Mouse (Mus musculus): Measurements from ENCODE around the gene Fam131c. TPM values are rescaled to one million over a fixed set of nuclear protein-coding genes. Genes with fewer than 3 reads are reported as not detected.

Fam131c gene
- total and polyA plus RNA-seq, 2 experiments: 0.46 to 10.3 TPM

DNA sequence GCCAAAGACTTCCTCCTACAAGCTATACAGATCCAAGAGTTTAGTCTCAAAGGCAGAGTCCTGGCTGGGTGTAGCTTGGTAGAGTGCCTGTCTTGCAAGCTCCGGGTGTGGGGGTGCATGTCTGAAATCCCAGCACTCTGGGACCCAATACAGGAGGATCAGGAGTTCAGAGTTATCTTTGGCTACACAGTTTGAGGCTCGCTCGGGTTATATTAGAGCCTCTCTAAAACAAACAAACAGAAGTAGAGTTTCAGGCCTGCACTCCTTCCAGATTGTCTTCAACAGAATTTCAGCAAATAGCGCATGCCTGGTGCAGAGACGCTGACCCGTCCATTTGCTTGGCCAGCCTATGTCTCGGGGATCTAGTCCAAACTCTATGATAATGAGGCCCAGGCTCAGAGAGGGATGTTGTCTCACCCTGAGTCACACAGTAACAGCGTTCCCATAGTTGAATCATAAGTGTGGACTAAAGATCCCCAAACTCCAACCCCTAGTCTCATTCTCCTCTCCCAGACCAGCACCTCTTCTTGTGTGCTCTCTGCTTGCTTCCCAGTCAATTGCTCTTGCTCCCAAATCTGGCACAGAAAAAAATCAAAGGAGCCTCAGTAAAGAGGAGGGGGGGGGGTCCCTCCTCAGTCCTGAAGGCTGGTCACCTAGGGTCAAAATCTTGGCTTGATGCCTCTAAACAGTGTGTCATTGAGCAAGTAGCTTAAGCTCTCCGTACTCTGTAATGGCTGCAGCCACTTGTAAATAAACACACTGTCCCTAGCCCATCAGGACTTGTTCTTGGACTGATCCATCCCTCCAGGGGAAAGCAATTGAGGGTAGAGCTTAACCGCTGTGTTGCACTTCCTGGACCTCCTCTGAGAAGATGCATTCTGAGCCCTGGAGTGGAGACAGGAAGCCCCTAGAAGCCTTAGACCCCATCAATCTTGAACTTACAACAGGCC, 59.1 kb downstream of the Fam131c start:
- H3K36me3 ChIP-seq (ENCODE audit: control insufficient read depth, insufficient read depth, low read length): no peaks in the 10 kb centered on the region
- no peak for DNase-seq (ENCODE audit: extremely low read depth, low read depth, low spot score)
- H3K4me1 ChIP-seq (ENCODE audit: control insufficient read depth, insufficient read depth, low read length): no peaks in the 10 kb centered on the region
- no peak overlapping the region for H3K4me3 ChIP-seq (ENCODE audit: insufficient read depth, low read depth, low read length)
- H3K27me3 ChIP-seq (ENCODE audit: control insufficient read depth, insufficient read depth, low read length): no peaks in the 10 kb centered on the region; the same call in 1 of the 2 replicates
- no peaks in the 10 kb centered on the region for H3K79me2 ChIP-seq (ENCODE audit: control insufficient read depth, insufficient read depth, low read length)
- no peak overlapping the region for H3K27ac ChIP-seq (replicated peaks; ENCODE audit: insufficient read depth, low read depth, low read length)
- no peak overlapping the region for H3K9ac ChIP-seq (ENCODE audit: low read depth, low read length)
- TF ChIP-seq POLR2A (IDR thresholded peaks at IDR 0.05; ENCODE audit: extremely low read depth, insufficient read depth, low read length) (no peak), CTCF (IDR thresholded peaks at IDR 0.05; ENCODE audit: low read depth, low read length) (no peak)
- 82% methylated on average over 10 of the region's 10 CpGs for WGBS

DNA sequence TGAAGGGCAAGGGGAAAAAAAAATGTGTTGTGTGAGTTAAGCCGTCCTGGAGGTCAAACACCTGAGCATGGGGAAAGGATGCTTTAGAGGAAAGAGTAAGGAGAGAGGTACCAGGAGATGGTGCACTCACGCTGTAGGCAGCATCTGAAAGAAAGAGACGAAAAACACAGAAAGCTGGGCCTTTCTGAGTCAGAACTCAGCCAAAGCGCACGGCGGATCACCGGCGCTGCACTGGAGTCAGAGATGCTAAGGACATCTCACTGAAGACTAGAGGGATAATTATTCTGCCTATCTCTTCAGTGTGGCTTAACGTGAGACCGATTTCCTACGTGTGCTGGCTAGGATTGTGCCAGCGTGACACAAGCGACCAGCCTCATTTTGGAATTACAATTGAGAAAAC, 59.9 kb downstream of the Fam131c start:
- WGBS: 90% methylated on average over 13 of the region's 13 CpGs
- Histone ChIP-seq H3K27me3 (ENCODE audit: control insufficient read depth, insufficient read depth, low read length) (no peaks in the 10 kb centered on the region; the same call in 1 of the 2 replicates), H3K79me2 (ENCODE audit: control insufficient read depth, insufficient read depth, low read length) (no peaks in the 10 kb centered on the region), H3K36me3 (ENCODE audit: control insufficient read depth, insufficient read depth, low read length) (no peaks in the 10 kb centered on the region), H3K4me3 (ENCODE audit: insufficient read depth, low read depth, low read length) (no peak overlapping the region), H3K27ac (replicated peaks; ENCODE audit: insufficient read depth, low read depth, low read length) (no peak overlapping the region), H3K9ac (ENCODE audit: low read depth, low read length) (no peak overlapping the region), H3K4me1 (ENCODE audit: control insufficient read depth, insufficient read depth, low read length) (no peaks in the 10 kb centered on the region)
- TF ChIP-seq POLR2A (IDR thresholded peaks at IDR 0.05; ENCODE audit: extremely low read depth, insufficient read depth, low read length) (no peak), CTCF (IDR thresholded peaks at IDR 0.05; ENCODE audit: low read depth, low read length) (no peak)
- no peak for DNase-seq (ENCODE audit: extremely low read depth, low read depth, low spot score)

DNA sequence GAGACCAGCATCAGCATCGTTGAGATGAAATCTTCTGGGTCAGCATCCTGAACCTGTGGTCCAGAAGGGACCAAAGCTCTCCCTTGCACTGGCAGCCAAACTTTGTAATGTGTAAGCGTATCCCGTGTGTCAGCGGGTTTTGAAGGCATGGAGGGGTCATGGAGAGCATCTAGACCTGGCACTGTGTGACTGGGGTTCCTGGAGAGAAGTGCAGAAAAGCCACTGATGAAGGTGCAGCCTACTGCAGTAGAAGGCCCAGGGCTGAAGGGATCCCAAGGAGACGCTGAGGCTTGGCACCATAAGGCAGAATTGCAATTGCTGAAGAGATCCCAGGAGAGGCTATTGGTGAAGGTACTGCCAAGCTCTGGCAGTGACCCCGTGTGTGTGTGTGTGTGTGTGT, 61.4 kb downstream of the Fam131c start:
- Histone ChIP-seq H3K27ac (replicated peaks; ENCODE audit: insufficient read depth, low read depth, low read length) (no peak overlapping the region), H3K27me3 (ENCODE audit: control insufficient read depth, insufficient read depth, low read length) (no peaks in the 10 kb centered on the region; the same call in 1 of the 2 replicates)

DNA sequence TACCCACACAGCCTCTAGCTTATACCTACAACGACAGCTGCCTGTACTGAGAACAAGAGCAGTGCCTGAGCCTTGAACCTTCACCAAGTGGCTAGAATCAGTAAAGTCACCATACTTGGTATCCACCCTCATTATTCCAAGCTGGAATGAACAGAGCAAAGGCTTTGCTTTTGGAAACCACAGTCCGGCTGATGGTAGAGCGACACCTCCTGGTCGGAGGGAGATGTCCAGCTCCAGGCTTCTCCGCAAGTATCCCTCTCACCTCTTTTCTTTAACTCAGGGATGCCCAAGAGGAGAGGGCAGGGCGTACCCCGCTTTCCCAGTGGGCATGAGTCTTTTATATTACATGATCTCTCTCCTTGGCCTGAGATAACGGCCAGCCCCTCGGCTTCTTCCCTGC, 61.8 kb downstream of the Fam131c start:
- Histone ChIP-seq H3K79me2 (ENCODE audit: control insufficient read depth, insufficient read depth, low read length) (no peaks in the 10 kb centered on the region), H3K27me3 (ENCODE audit: control insufficient read depth, insufficient read depth, low read length) (no peaks in the 10 kb centered on the region; the same call in 1 of the 2 replicates), H3K36me3 (ENCODE audit: control insufficient read depth, insufficient read depth, low read length) (no peaks in the 10 kb centered on the region), H3K4me3 (ENCODE audit: insufficient read depth, low read depth, low read length) (no peak overlapping the region), H3K4me1 (ENCODE audit: control insufficient read depth, insufficient read depth, low read length) (no peaks in the 10 kb centered on the region), H3K27ac (replicated peaks; ENCODE audit: insufficient read depth, low read depth, low read length) (no peak overlapping the region), H3K9ac (ENCODE audit: low read depth, low read length) (no peak overlapping the region)
- peak; percentile 21 for DNase-seq (ENCODE audit: extremely low read depth, low read depth, low spot score)
- TF ChIP-seq POLR2A (IDR thresholded peaks at IDR 0.05; ENCODE audit: extremely low read depth, insufficient read depth, low read length): no peak
- TF ChIP-seq CTCF (IDR thresholded peaks at IDR 0.05; ENCODE audit: low read depth, low read length): peak; percentile 81
- WGBS: 51% methylated on average over 9 of the region's 9 CpGs

More for the DNA sequence above, 61.4 kb downstream of the Fam131c start:
- TF ChIP-seq CTCF (IDR thresholded peaks at IDR 0.05; ENCODE audit: low read depth, low read length): no peak
- TF ChIP-seq POLR2A (IDR thresholded peaks at IDR 0.05; ENCODE audit: extremely low read depth, insufficient read depth, low read length): no peak
- Histone ChIP-seq H3K4me3 (ENCODE audit: insufficient read depth, low read depth, low read length) (no peak overlapping the region), H3K9ac (ENCODE audit: low read depth, low read length) (no peak overlapping the region), H3K36me3 (ENCODE audit: control insufficient read depth, insufficient read depth, low read length) (no peaks in the 10 kb centered on the region), H3K4me1 (ENCODE audit: control insufficient read depth, insufficient read depth, low read length) (no peaks in the 10 kb centered on the region), H3K79me2 (ENCODE audit: control insufficient read depth, insufficient read depth, low read length) (no peaks in the 10 kb centered on the region)
- DNase-seq (ENCODE audit: extremely low read depth, low read depth, low spot score): no peak
- 73% methylated on average over 6 of the region's 6 CpGs for WGBS

DNA sequence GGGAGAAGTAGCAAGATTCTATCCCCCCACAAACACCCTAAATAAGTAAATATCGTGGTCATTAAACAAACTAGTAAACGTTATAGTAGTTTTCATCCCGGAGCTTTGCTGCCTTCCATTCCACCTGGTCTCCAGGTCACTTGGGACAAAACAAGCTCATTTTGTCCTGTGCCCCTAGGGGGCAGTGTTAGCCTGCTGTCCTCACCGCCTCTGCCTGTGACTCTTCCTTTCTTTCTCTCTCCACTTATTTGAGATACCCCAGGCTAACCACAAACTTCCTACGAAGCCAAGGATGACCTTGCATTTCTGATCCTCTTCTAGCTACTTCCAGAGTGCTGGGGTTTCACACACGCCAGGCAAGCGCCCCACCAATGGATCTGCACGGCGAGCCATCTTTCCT, 63.0 kb downstream of the Fam131c start:
- H3K36me3 ChIP-seq (ENCODE audit: control insufficient read depth, insufficient read depth, low read length): no peaks in the 10 kb centered on the region
- H3K27me3 ChIP-seq (ENCODE audit: control insufficient read depth, insufficient read depth, low read length): no peaks in the 10 kb centered on the region
- 40% methylated on average over 9 of the region's 9 CpGs for WGBS
- TF ChIP-seq CTCF (IDR thresholded peaks at IDR 0.05; ENCODE audit: low read depth, low read length) (peak; percentile 98), POLR2A (IDR thresholded peaks at IDR 0.05; ENCODE audit: extremely low read depth, insufficient read depth, low read length) (no peak)
- DNase-seq (ENCODE audit: extremely low read depth, low read depth, low spot score): peak; percentile 50
- H3K9ac ChIP-seq (ENCODE audit: low read depth, low read length): no peak overlapping the region
- H3K4me3 ChIP-seq (ENCODE audit: insufficient read depth, low read depth, low read length): no peak overlapping the region
- H3K79me2 ChIP-seq (ENCODE audit: control insufficient read depth, insufficient read depth, low read length): no peaks in the 10 kb centered on the region
- H3K4me1 ChIP-seq (ENCODE audit: control insufficient read depth, insufficient read depth, low read length): no peaks in the 10 kb centered on the region
- H3K27ac ChIP-seq (replicated peaks; ENCODE audit: insufficient read depth, low read depth, low read length): no peak overlapping the region

DNA sequence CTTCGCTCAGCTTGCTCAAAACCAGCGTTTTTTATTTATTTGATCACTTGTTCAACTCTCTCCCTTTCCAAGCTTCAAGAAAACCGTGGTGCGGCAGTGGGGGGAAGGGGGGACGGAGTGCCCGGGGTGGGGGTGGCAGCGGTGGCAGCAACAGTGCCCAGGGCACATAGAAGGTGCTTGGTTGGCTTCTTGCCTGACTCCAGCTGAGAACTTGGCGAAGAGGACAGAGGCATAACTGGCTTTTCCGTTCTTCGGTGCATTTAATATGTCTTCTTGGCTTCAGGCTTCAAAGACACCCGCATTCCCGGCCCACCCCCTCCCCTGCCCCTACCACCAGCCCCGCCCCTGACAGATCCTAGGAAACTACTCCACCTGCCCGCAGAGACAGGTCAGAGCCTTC, 64.6 kb downstream of the Fam131c start:
- no peak overlapping the region for H3K4me3 ChIP-seq (ENCODE audit: insufficient read depth, low read depth, low read length)
- no peak for DNase-seq (ENCODE audit: extremely low read depth, low read depth, low spot score)
- TF ChIP-seq POLR2A (IDR thresholded peaks at IDR 0.05; ENCODE audit: extremely low read depth, insufficient read depth, low read length) (no peak), CTCF (IDR thresholded peaks at IDR 0.05; ENCODE audit: low read depth, low read length) (no peak)
- no peak overlapping the region for H3K9ac ChIP-seq (ENCODE audit: low read depth, low read length)
- H3K27ac ChIP-seq (replicated peaks; ENCODE audit: insufficient read depth, low read depth, low read length): no peak overlapping the region
- H3K4me1 ChIP-seq (ENCODE audit: control insufficient read depth, insufficient read depth, low read length): no peaks in the 10 kb centered on the region
- H3K27me3 ChIP-seq (ENCODE audit: control insufficient read depth, insufficient read depth, low read length): no peaks in the 10 kb centered on the region
- no peaks in the 10 kb centered on the region for H3K36me3 ChIP-seq (ENCODE audit: control insufficient read depth, insufficient read depth, low read length)
- no peaks in the 10 kb centered on the region for H3K79me2 ChIP-seq (ENCODE audit: control insufficient read depth, insufficient read depth, low read length)
- 70% methylated on average over 14 of the region's 14 CpGs for WGBS

Data from liver, adult 2 months (tissue).